Mouse (Mus musculus) liver, embryonic 14.5 days (tissue): ENCODE measurements around the gene Sell.

ENCODE experiments used
- CTCF ChIP-seq: IDR thresholded peaks from 2 replicates; pipeline ENCODE4 v1.5.1; 2016; ENCODE audit warnings: antibody characterized with exemption, low read depth, control low read depth
- EP300 ChIP-seq: IDR thresholded peaks from 2 replicates; pipeline ENCODE4 v1.6.1; 2016; ENCODE audit warnings: antibody characterized with exemption, low read depth

DNA sequence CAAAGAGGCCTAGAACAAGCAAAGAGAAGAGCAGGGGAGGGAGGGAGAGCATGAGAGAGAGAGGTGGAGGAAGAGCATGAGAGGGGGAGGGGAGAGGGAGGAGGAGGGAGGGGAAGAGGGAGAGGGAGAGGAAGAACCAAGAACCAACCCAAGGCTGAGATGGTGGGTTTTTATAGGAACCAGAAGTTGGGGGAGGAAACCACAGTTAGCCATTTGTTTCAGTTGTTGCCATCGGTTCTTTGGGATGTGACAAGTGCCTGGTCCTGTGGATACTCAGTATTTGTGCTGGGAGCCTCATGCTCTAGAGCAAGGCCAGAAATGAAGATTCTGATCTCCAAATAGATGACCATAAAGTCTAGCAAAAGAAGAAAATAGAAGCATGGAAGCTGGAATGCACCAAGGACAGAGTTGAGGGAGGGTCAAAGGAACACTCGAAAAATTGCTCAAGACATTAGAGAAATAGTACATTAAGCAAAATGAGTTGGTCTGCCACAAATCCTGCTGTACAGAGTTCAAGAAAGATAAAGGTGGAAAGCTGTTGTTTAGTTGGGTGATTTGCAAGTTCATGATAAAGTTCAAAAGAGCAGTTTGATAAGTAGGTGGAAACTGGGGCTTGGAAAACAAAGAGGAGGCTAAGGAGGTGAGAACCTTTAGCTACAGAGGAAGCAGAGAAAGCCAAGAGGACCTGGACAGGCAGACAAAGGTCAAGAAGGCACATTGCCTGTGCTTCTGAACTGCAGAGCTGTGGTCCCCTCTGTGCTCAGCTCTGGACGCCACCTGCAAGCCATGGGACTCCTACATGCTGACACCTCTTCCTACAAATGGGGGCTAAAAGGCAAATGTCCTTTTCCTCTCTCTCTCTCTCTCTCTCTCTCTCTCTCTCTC is 58.4 kb downstream of the Sell start:
- TF ChIP-seq EP300: no peak
- no peak for TF ChIP-seq CTCF
